Mouse (Mus musculus) neutrophil, adult 65 days (primary cell): ENCODE data around the gene Rxfp4. TPM values are rescaled to one million over a fixed set of nuclear protein-coding genes. Genes with fewer than 3 reads are reported as not detected.

Source experiments
- total RNA-seq: library from RNA; stranded (reverse); gene quantifications from 2 replicates; pipeline ENCODE4 v1.2.4, GENCODE M21; 2023

The Rxfp4 gene
- not detected in 2 replicates for total RNA-seq

DNA sequence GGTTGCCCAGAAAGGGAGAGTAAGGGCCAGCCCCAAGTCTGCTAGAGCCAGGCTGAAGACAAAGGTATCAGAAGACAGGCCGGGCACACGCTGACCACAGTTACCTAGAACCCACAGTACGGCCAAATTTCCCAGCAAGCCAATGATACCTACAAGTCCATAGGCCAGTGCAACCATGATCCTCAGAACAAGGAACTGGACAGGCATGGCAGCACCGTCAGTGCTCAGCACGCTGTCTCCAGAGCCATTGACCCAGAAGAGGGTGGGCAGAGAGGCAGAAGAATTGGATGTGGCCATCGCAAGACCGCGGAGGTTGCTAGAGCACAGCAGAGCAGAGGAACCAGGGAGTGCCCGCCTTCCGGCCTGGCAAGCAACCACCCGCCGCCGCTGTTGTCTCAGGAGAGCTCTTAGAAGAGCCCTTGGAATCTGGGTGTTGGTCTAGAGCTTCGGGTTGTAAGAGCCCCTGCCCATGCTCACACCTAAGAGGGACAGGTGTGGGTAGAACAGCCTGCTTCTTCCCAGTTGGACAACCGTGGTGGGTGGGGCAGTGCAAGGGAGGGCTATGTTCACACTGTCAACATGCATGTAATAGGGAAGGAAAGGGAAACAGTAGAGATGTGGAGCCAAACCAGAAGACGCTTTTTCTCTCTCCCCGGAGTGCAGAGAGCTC lies at the start of gene Rxfp4:
Rxfp4 (minus strand) TSS at position 297 of the 670 bp plus-strand sequence.

DNA sequence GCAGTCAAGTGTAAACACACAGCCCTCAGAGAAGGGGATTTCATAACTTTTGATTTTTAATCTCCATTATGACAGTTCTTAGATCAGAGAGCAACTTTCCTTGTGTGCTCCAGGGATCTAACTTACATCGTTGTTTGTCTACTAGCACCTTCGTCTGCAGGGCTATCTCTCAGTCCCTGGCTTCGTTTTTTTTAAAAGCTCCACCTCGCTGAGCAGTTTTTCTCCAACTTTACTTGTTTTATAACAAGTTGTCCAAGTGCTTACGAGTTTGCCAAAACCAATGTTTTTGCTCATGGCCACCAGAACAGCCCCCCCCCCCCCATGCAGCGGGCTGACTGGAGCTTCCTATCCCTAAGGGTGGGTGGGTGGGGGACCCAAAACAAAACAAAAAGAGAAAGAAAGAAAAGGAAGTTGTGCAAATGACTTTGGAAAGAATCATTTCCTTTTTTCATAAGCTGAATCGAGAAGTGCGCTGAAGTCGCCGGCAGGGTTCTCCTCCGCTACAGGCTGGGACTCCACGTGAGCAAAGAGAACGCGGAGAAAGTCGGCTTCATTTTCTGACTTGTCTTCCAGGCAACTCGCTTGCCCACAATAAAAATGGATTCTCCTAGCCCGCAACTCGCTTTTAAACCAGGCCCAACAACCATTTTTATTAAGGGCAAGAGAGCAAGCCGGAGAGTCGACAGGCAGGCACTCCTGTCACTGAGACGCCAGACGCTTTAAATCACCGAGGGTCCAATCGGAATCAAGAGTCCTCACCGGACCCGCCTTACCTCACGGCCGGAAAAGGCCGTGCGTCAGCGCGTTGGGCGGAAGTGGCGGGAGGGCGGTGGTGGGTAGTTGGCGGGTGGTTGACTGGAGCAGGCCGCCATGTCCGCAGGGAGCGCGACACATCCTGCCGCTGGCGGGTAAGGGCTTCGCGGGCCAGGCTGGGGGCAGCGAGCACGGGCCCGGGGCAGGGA lies 32.3 kb upstream of the Rxfp4 start, which contains the start of gene Khdc4:
Khdc4 (plus strand) TSS at position 824 of the 962 bp plus-strand sequence.

DNA sequence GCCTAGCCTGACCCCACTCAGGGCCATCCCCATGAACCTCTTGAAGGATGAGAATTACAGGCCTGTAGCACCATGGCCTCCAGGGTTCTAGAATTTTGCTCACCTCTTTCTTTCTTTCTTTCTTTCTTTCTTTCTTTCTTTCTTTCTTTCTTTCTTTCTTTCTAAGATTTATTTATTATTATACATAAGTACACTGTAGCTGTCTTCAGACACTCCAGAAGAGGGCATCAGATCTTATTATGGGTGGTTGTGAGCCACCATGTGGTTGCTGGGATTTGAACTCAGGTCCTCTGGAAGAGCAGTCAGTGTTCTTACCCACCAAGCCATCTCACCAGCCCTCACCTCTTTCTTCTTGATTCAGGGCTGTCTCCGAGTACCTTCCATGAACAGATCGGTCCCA lies 47.3 kb downstream of the Rxfp4 start, which contains the start of gene Arhgef2:
Arhgef2 (plus strand) TSS at position 301 of the 400 bp plus-strand sequence.

Other genes starting within 250 kb of the Rxfp4 start
- 55.0 and 71.6 TPM in 2 replicates for gene Pmf1, start 242.8 kb downstream of the Rxfp4 start, total RNA-seq
- 34.1 and 35.1 TPM in 2 replicates for gene Slc25a44, start 228.0 kb downstream of the Rxfp4 start, total RNA-seq
- 357 and 388 TPM in 2 replicates for gene Sema4a, start 192.0 kb downstream of the Rxfp4 start, total RNA-seq
- 14.9 and 16.9 TPM in 2 replicates for gene Lmna, start 143.2 kb downstream of the Rxfp4 start, total RNA-seq
- 0.06 and 0.11 TPM in 2 replicates for gene Mex3a, start 120.7 kb downstream of the Rxfp4 start, total RNA-seq
- not detected in 2 replicates for gene Rab25, start 104.8 kb downstream of the Rxfp4 start, total RNA-seq
- gene Lamtor2, start 100.1 kb downstream of the Rxfp4 start, total RNA-seq: 59.0 and 70.5 TPM in 2 replicates
- gene Ubqln4, start 99.4 kb downstream of the Rxfp4 start, total RNA-seq: 12.2 and 13.7 TPM in 2 replicates
- gene Ssr2, start 77.3 kb downstream of the Rxfp4 start, total RNA-seq: 63.9 and 72.3 TPM in 2 replicates
- gene Arhgef2, start 47.2 kb downstream of the Rxfp4 start, total RNA-seq: 209 and 264 TPM in 2 replicates
- 95.8 and 139 TPM in 2 replicates for gene Khdc4, start 32.7 kb upstream of the Rxfp4 start, total RNA-seq
- 49.1 and 52.4 TPM in 2 replicates for gene Rit1, start 63.7 kb upstream of the Rxfp4 start, total RNA-seq
- gene Syt11, start 122.0 kb upstream of the Rxfp4 start, total RNA-seq: 0.59 and 0.73 TPM in 2 replicates
- 22.6 and 32.2 TPM in 2 replicates for gene Gon4l, start 182.1 kb upstream of the Rxfp4 start, total RNA-seq